Mouse (Mus musculus) forebrain, postnatal 0 days (tissue): Measurements from ENCODE around the gene Furin. TPM values are rescaled to one million over a fixed set of nuclear protein-coding genes. Genes with fewer than 3 reads are reported as not detected.
A peak's percentile ranks its signal among the peaks of the same experiment; 100 is the strongest.

Source experiments
- ATAC-seq: fragments of 200-750 bp; cut with Nextera tagmentation; 2 replicates; pipeline ENCODE4 v1.8.0; 2017; ENCODE audit warnings: mild to moderate bottlenecking, moderate library complexity
- DNase-seq: peaks from one replicate; pipeline ENCODE4 v3.0.0-alpha.2; 2015
- H3K27ac ChIP-seq: fragments of 300-500 bp; sonication (generic); 2 replicates; pipeline ENCODE4 v1.5.1; 2014; ENCODE audit warnings: low read depth, mild to moderate bottlenecking, antibody characterized with exemption, low read length, moderate library complexity, mixed read lengths
- H3K27me3 ChIP-seq: fragments of 300-500 bp; sonication (generic); 2 replicates; pipeline ENCODE4 v1.6.1; 2014; ENCODE audit warnings: mild to moderate bottlenecking, low read length, mixed read lengths; ENCODE audit not compliant: insufficient read depth
- H3K36me3 ChIP-seq: fragments of 300-500 bp; sonication (generic); 2 replicates; pipeline ENCODE4 v1.6.1; 2014; ENCODE audit warnings: mild to moderate bottlenecking, moderate library complexity; ENCODE audit not compliant: insufficient read depth
- H3K4me1 ChIP-seq: fragments of 300-500 bp; sonication (generic); 2 replicates; pipeline ENCODE4 v1.6.1; 2014; ENCODE audit warnings: antibody characterized with exemption; ENCODE audit not compliant: insufficient read depth
- H3K4me2 ChIP-seq: fragments of 300-500 bp; sonication (generic); 2 replicates; pipeline ENCODE4 v1.6.1; 2014; ENCODE audit warnings: low read depth, mild to moderate bottlenecking, moderate library complexity
- H3K4me3 ChIP-seq: fragments of 300-500 bp; sonication (generic); 2 replicates; pipeline ENCODE4 v1.5.1; 2014; ENCODE audit warnings: low read depth, low read length, mixed read lengths
- H3K9ac ChIP-seq: fragments of 300-500 bp; sonication (generic); 2 replicates; pipeline ENCODE4 v1.6.1; 2014; ENCODE audit warnings: mild to moderate bottlenecking
- H3K9me3 ChIP-seq: fragments of 300-500 bp; sonication (generic); 2 replicates; pipeline ENCODE4 v1.6.1; 2016; ENCODE audit warnings: low read length
- CTCF ChIP-seq: sonication (generic); IDR thresholded peaks from 2 replicates; pipeline ENCODE4 v1.5.1; 2016; ENCODE audit warnings: antibody characterized with exemption, control low read depth, low read depth
- WGBS: fragments of 180-500 bp; shearing (Covaris S2); extraction: QIAGEN DNeasy Blood & Tissue Kit; methylation state at CpG from one replicate; pipeline ENCODE4 v1.1.7; 2014; 5-methylcytosine and 5-hydroxymethylcytosine counted together
- polyA plus RNA-seq: library from polyadenylated mRNA; unstranded; fragments of >200 nt; fragmentation: Nextera tagmentation; extraction: Ambion mirVana; gene quantifications from 2 replicates; pipeline ENCODE4 v1.2.1, GENCODE M21; 2015
- total RNA-seq: library from RNA; depleted of rRNA; stranded (reverse); fragments of >200 nt; gene quantifications from 2 replicates; pipeline ENCODE4 v1.2.3, GENCODE M21; 2014

Furin gene
- total and polyA plus RNA-seq, 2 experiments from 2014 or later, result 7.7 to 21.8 TPM

DNA sequence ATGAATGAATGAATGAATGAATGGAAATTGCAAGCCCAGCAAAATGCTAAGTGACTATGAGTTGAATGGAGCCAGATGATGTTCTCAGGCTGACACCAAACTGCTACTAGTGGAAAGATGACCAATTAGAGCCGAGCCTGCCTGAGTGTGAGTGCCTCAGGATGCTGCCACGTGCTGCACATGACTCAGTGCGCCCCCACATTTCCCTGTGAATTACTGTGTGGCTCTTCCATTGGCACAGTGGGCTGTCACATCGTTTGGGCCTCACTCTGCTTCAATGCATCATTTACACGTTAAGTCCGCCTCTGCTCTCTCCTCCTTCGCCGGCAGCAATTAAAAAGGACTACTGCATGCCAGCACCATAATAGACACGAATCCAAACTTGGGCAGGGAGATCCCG, 7.0 kb upstream of the Furin start:
- peak; percentile 71 for ATAC-seq
- Histone ChIP-seq H3K4me3 (no peak overlapping the region), H3K27ac (no peak overlapping the region), H3K27me3 (no peaks in the 10 kb centered on the region), H3K9ac (no peak overlapping the region), H3K9me3 (no peaks in the 10 kb centered on the region), H3K4me1 (no peaks in the 10 kb centered on the region), H3K36me3 (no peaks in the 10 kb centered on the region), H3K4me2 (no peak overlapping the region)
- DNase-seq, result no peak
- no peak for TF ChIP-seq CTCF
- WGBS, result 26% methylated on average over 10 of the region's 10 CpGs

DNA sequence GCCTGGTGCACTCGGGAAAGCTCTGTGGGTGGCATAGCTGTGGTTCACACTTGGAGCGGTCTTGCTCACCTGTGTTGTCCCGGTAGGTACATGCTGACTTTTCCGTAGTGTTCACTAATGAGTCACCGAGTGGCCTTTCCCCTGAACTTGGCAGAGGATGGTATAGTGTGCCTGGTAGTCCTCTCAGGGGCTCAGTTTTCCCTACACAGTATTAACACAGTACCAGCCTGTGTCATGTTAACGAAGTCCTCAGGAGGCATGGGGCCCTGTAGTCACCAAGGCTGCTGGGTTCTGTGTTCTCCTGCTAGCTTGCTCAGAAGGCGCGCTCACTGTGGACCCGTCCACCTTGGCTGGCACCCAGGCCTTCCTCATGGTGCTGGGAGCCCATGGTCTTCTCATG, 5.1 kb upstream of the Furin start:
- Histone ChIP-seq H3K9me3 (no peaks in the 10 kb centered on the region), H3K4me3 (no peak overlapping the region), H3K4me1 (no peaks in the 10 kb centered on the region), H3K36me3 (no peaks in the 10 kb centered on the region), H3K9ac (no peak overlapping the region), H3K27me3 (no peaks in the 10 kb centered on the region), H3K4me2 (no peak overlapping the region), H3K27ac (no peak overlapping the region)
- no peak for TF ChIP-seq CTCF
- WGBS, result 72% methylated on average over 9 of the region's 9 CpGs
- DNase-seq (no peak), ATAC-seq (no peak)

DNA sequence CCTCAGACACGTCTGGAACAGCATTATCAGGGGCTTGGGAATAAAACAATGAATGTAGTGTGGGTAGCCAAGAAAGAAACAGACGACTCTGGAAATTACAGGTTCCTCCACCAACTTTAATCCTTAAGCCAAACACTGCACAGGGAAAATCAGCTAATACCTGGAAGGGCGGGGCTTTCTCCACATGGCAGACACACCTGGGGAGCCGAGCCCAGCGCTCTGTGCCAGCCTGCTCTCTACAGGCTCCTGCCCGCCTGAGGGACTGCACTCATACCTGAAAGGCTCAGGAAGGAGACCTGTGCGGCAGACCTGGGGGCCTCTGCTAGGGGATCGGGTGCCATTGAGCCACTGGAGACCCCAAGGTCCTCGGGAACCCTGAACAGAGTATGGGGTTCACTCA, 2.5 kb upstream of the Furin start:
- no peaks in the 10 kb centered on the region for H3K36me3 ChIP-seq
- H3K9me3 ChIP-seq, result no peaks in the 10 kb centered on the region
- no peak overlapping the region for H3K9ac ChIP-seq
- H3K4me1 ChIP-seq, result no peaks in the 10 kb centered on the region
- H3K27ac ChIP-seq, result no peak overlapping the region
- H3K27me3 ChIP-seq, result no peaks in the 10 kb centered on the region
- H3K4me2 ChIP-seq, result no peak overlapping the region
- WGBS, result 77% methylated on average over 9 of the region's 9 CpGs
- no peak overlapping the region for H3K4me3 ChIP-seq
- DNase-seq (no peak), ATAC-seq (no peak)
- no peak for TF ChIP-seq CTCF

DNA sequence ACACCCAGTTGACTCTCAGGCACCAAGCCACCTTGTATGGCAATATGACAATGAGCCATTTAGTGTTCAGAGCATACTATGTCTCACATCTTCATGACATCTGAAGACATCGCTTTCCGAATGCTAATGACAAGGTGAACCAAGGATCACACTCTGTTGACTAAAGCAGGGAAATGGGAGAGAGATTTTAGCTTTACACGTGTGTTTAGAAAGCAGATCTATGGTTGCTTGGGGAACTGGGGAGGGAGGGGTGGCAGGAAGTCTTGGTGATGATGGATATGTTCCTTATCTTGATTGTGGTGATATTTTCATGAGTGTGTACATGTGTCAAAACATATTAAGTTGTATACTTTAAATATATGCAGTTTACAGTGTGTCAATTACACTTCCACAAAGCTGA, 950 bp upstream of the Furin start:
- no peaks in the 10 kb centered on the region for H3K27me3 ChIP-seq
- H3K4me3 ChIP-seq, result no peak overlapping the region
- ATAC-seq (no peak), DNase-seq (no peak)
- H3K4me2 ChIP-seq, result no peak overlapping the region
- H3K9me3 ChIP-seq, result no peaks in the 10 kb centered on the region
- no peaks in the 10 kb centered on the region for H3K36me3 ChIP-seq
- H3K4me1 ChIP-seq, result peaks cover 5% of the 10 kb centered on the region; the same call in 1 of the 2 replicates
- H3K9ac ChIP-seq, result no peak overlapping the region
- TF ChIP-seq CTCF, result no peak
- no peak overlapping the region for H3K27ac ChIP-seq
- WGBS, result 76% methylated on average over 3 of the region's 3 CpGs

DNA sequence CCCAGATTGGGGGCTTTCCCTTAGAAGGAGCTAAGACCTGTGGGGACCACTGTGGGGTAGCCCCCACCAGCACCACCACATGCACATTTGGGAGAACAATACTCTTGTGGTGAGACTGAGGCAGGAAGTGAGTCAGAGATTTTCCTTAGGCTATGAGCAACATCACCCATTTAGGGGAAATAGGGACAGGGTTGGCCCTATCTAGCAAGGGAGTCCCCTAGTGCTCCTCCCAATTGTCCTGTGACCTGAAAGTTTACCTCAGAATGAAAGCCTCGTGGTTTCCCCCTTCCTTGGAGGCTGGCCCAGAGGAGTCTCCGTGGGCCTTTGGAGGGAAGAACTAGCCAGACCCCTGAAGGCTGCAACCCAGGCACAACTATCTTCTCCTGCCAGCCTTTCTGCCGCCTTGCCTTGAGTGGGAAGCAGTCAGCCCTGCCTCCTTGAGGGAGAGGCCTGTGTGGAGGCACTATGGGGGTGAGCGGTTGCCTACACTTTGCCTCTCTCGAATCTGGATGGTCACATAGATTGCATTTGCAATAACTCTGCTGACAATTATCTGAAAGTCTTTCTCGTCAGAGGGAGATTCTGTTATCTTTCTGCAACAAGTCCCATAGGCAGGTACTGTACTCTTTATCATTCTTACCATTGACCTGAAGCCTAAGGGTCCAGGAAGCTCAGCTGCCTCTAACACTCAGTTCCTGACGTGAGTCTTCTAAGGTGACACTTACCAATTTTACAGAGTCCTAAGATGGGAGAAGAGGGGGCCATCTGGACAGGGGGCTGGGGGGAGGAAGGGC, 938 bp downstream of the Furin start:
- Histone ChIP-seq H3K9me3 (no peaks in the 10 kb centered on the region), H3K4me1 (peaks cover 20% of the 10 kb centered on the region), H3K4me3 (no peak overlapping the region), H3K27ac (no peak overlapping the region), H3K4me2 (no peak overlapping the region), H3K27me3 (no peaks in the 10 kb centered on the region), H3K9ac (no peak overlapping the region), H3K36me3 (no peaks in the 10 kb centered on the region)
- DNase-seq, result no peak
- 64% methylated on average over 7 of the region's 7 CpGs for WGBS
- no peak for ATAC-seq
- TF ChIP-seq CTCF, result no peak

DNA sequence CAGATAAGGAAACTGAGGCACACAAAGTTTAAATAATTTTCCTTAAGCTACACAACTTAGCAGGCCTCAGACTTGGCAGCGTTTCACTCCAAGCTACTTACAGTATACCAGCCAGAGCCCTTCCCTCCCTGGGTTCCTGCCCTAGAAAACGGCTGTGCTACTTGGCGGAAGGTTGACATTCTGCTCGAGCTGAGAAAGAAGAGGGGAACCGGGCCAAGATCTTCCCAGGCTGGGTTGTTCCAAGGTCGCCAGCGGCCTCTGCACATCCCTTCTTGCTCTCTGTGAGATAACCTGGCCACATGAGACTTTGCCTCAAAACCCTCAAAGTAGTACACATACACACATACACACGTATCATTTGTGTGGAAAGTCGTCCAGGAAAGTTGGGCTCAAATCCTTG, 1.7 kb downstream of the Furin start:
- peak; percentile 83 for DNase-seq
- no peak overlapping the region for H3K9ac ChIP-seq
- 32% methylated on average over 9 of the region's 9 CpGs for WGBS
- no peak overlapping the region for H3K4me3 ChIP-seq
- H3K36me3 ChIP-seq, result no peaks in the 10 kb centered on the region
- peak overlapping the region; percentile 95; the same call in 1 of the 2 replicates for H3K4me2 ChIP-seq
- TF ChIP-seq CTCF, result no peak
- peaks cover 20% of the 10 kb centered on the region for H3K4me1 ChIP-seq
- no peaks in the 10 kb centered on the region for H3K9me3 ChIP-seq
- ATAC-seq, result peak; percentile 56; the same call in 1 of the 2 replicates
- no peak overlapping the region for H3K27ac ChIP-seq
- H3K27me3 ChIP-seq, result no peaks in the 10 kb centered on the region

DNA sequence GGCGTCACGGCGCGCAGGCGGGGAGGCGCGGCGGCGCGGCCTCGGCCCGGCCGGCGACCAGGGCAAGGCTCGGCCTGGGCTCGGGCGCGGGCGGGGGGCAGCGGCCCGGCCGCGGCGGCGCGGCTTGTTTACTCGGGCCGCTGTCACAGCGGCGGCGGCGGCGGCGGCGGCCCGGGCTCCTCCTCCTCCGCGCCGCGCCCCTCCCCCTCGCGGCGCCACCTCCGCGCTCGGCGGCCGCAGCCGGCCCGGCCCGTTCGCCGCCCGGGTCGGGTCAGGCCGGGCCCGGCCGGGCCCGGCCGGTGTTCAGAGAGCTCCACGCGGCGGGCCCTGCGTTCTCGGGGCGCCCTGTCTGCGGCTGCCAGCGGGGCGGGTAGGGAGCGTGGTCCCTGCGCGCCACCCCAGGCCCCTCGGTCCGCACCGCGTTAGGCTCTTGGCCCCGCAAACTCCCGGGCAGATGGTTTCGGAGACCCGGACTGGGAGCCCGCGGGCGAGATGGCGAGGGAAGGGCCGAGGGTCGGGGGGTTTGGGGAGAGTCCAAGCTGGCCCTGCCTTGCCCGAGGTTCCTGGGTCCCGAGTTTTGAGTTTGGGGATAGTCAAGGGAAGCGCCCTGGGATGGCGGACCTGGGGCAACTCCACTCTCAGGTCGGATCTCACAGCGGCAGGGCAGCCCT, 2.5 kb downstream of the Furin start:
- no peaks in the 10 kb centered on the region for H3K9me3 ChIP-seq

More for the DNA sequence above, 2.5 kb downstream of the Furin start:
- peak overlapping the region; percentile 87 for H3K27ac ChIP-seq
- peak; percentile 56 for ATAC-seq
- peak overlapping the region; percentile 95 for H3K4me2 ChIP-seq
- no peak for TF ChIP-seq CTCF
- H3K4me1 ChIP-seq, result peaks cover 20% of the 10 kb centered on the region
- H3K27me3 ChIP-seq, result no peaks in the 10 kb centered on the region
- under 1% methylated on average over 43 of the region's 92 CpGs for WGBS
- peak; percentile 58 for DNase-seq
- H3K4me3 ChIP-seq, result peak overlapping the region; percentile 87
- H3K36me3 ChIP-seq, result peaks cover 2% of the 10 kb centered on the region; the same call in 1 of the 2 replicates
- peak overlapping the region; percentile 87 for H3K9ac ChIP-seq
